Mouse (Mus musculus) hindbrain, embryonic 12.5 days (tissue): ENCODE measurements around the gene Abca7. TPM values are rescaled to one million over a fixed set of nuclear protein-coding genes. Genes with fewer than 3 reads are reported as not detected.
A peak's percentile ranks its signal among the peaks of the same experiment; 100 is the strongest.

ENCODE experiments used
- ATAC-seq: fragments of 200-750 bp; cut with Nextera tagmentation; 2 replicates; pipeline ENCODE4 v1.8.0; 2017; ENCODE audit warnings: moderate TSS enrichment; ENCODE audit not compliant: low FRiP score
- H3K27ac ChIP-seq: fragments of 300-500 bp; sonication (generic); 2 replicates; pipeline ENCODE4 v1.5.1; 2016; ENCODE audit warnings: mild to moderate bottlenecking
- H3K27me3 ChIP-seq: fragments of 300-500 bp; sonication (generic); 2 replicates; pipeline ENCODE4 v1.6.1; 2016; ENCODE audit warnings: mild to moderate bottlenecking
- H3K36me3 ChIP-seq: fragments of 300-500 bp; sonication (generic); 2 replicates; pipeline ENCODE4 v1.6.1; 2016; ENCODE audit warnings: mild to moderate bottlenecking
- H3K4me1 ChIP-seq: fragments of 300-500 bp; sonication (generic); 2 replicates; pipeline ENCODE4 v1.6.1; 2016
- H3K4me2 ChIP-seq: fragments of 300-500 bp; sonication (generic); replicated peaks from 2 replicates; pipeline ENCODE4 v1.6.1; 2016; ENCODE audit warnings: mild to moderate bottlenecking
- H3K4me3 ChIP-seq: fragments of 300-500 bp; sonication (generic); 2 replicates; pipeline ENCODE4 v1.5.1; 2016; ENCODE audit warnings: mild to moderate bottlenecking
- H3K9ac ChIP-seq: fragments of 300-500 bp; sonication (generic); 2 replicates; pipeline ENCODE4 v1.6.1; 2016; ENCODE audit warnings: mild to moderate bottlenecking, moderate library complexity
- H3K9me3 ChIP-seq: fragments of 300-500 bp; sonication (generic); replicated peaks from 2 replicates; pipeline ENCODE4 v1.6.1; 2016; ENCODE audit warnings: mild to moderate bottlenecking
- WGBS: fragments of 180-500 bp; shearing (Covaris S2); methylation state at CpG from one replicate; pipeline ENCODE4 v1.1.7; 2016; 5-methylcytosine and 5-hydroxymethylcytosine counted together
- polyA plus RNA-seq: library from polyadenylated mRNA; unstranded; fragments of >200 nt; fragmentation: Nextera tagmentation; extraction: Ambion mirVana; gene quantifications from 2 replicates; pipeline ENCODE4 v1.2.1, GENCODE M21; 2016

Abca7 gene
- polyA plus RNA-seq, 1 experiment from 2014 or later = 6.9 TPM

- peak overlapping the region; percentile 83 for H3K9ac ChIP-seq
- H3K27ac ChIP-seq = no peak overlapping the region
- H3K36me3 ChIP-seq = peaks cover 40% of the 10 kb centered on the region
- no peak for ATAC-seq
- no peaks in the 10 kb centered on the region for H3K9me3 ChIP-seq
- H3K4me1 ChIP-seq = peaks cover 13% of the 10 kb centered on the region
- H3K4me2 ChIP-seq = peak overlapping the region; percentile 68
- peak overlapping the region; percentile 93 for H3K4me3 ChIP-seq
- WGBS = 16% methylated on average over 10 of the region's 10 CpGs
- 0 out of 2 replicates have a peak, but pooled peaks cover 7% of the 10 kb centered on the region for H3K27me3 ChIP-seq
Observed at GRCm38 (mm10) chr10:79960671-79961294, 35.5 kb upstream of the Abca7 start.

GRCm38 (mm10) chr10:79964727-79965126 is 31.6 kb upstream of the Abca7 start:
- Histone ChIP-seq H3K4me1 (peaks cover 9% of the 10 kb centered on the region), H3K9ac (no peak overlapping the region), H3K27ac (no peak overlapping the region), H3K36me3 (peaks cover 67% of the 10 kb centered on the region), H3K9me3 (no peaks in the 10 kb centered on the region), H3K4me3 (no peak overlapping the region; the same call in 1 of the 2 replicates), H3K27me3 (peaks cover 14% of the 10 kb centered on the region), H3K4me2 (no peak overlapping the region)
- ATAC-seq = no peak
- WGBS = 94% methylated on average over 7 of the region's 7 CpGs

DNA sequence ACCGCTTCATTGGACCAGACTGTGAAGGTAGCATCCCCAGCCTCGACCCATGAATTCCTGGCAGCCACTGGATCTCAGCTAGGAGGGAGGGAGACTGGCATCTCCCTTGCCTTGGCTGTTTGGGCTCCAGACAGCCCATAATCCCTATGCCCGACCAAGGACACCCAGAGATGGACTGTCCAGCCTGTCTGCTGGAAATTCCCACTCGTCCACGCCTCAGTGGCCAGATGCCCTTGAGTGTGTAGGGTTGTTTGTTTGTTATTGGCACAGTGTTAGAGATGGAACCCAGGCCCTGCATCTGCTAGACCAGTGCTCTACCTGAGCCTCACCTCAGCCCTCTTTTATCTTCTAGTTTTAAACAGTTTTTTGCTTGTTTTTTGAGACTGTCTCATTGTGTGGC is 31.0 kb upstream of the Abca7 start:
- H3K27me3 ChIP-seq = peaks cover 20% of the 10 kb centered on the region
- H3K4me1 ChIP-seq = peaks cover 9% of the 10 kb centered on the region
- H3K36me3 ChIP-seq = peaks cover 67% of the 10 kb centered on the region
- no peak overlapping the region for H3K9ac ChIP-seq
- H3K4me3 ChIP-seq = no peak overlapping the region
- H3K4me2 ChIP-seq = no peak overlapping the region
- WGBS = 92% methylated on average over 5 of the region's 5 CpGs
- ATAC-seq = no peak
- H3K27ac ChIP-seq = no peak overlapping the region
- no peaks in the 10 kb centered on the region for H3K9me3 ChIP-seq

GRCm38 (mm10) chr10:79966886-79967400 is 29.4 kb upstream of the Abca7 start:
- Histone ChIP-seq H3K27ac (no peak overlapping the region), H3K4me1 (peaks cover 5% of the 10 kb centered on the region), H3K27me3 (peaks cover 36% of the 10 kb centered on the region), H3K9me3 (no peaks in the 10 kb centered on the region), H3K9ac (no peak overlapping the region), H3K4me2 (no peak overlapping the region), H3K4me3 (no peak overlapping the region), H3K36me3 (peaks cover 64% of the 10 kb centered on the region)
- 93% methylated on average over 5 of the region's 5 CpGs for WGBS
- no peak for ATAC-seq

DNA sequence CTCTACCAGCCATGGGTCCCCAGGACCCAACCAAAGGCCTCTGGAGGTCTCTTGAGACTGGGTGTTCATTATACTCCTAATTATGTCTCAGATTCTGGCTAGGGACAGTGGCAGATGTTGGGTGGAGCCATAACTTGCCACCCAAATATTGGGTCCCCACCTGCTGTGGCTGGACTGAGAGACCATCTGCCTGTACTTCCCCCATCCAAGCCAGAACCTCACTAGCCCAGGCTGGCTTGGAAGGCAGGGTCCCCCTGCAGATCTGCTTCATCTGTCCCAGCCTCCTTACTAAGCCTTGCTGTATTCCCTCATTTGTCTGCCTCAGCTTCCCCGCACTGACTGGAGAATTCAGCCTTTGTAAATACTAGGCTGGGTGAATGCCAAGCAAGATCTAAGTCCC is 28.1 kb upstream of the Abca7 start:
- Histone ChIP-seq H3K9me3 (no peaks in the 10 kb centered on the region), H3K4me2 (no peak overlapping the region), H3K27ac (no peak overlapping the region), H3K9ac (no peak overlapping the region), H3K4me3 (no peak overlapping the region), H3K36me3 (peaks cover 53% of the 10 kb centered on the region), H3K4me1 (peaks cover 5% of the 10 kb centered on the region), H3K27me3 (peaks cover 47% of the 10 kb centered on the region)
- WGBS = 95% methylated on average over 1 of the region's 1 CpGs
- no peak for ATAC-seq

DNA sequence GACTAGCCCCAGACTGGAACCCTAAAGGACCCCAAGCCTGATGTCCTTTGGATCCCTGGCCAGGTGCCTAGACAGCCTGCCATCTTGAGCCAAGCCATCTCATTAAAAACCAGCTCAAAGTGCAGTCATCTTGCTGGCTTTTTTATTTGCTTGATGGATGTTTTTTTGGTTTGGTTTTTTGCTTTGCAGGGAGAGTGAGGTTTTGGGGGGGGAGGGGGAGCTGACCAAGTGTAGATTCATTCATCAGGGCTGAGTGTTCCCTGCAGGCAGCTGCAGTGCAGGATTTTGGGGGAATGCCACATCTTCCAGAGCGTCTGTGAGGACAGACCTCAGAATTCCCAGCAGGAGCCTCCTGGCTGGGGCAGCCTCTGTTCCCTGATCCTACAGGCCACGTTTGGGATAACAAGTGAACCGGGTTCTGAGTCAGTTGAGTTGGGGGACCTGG is 27.1 kb upstream of the Abca7 start:
- H3K36me3 ChIP-seq = peaks cover 46% of the 10 kb centered on the region
- H3K4me3 ChIP-seq = no peak overlapping the region
- ATAC-seq = no peak
- WGBS = 10% methylated on average over 3 of the region's 3 CpGs
- no peak overlapping the region for H3K27ac ChIP-seq
- H3K4me1 ChIP-seq = peaks cover 5% of the 10 kb centered on the region
- H3K9me3 ChIP-seq = no peaks in the 10 kb centered on the region
- H3K9ac ChIP-seq = no peak overlapping the region
- H3K27me3 ChIP-seq = peaks cover 50% of the 10 kb centered on the region
- no peak overlapping the region for H3K4me2 ChIP-seq

DNA sequence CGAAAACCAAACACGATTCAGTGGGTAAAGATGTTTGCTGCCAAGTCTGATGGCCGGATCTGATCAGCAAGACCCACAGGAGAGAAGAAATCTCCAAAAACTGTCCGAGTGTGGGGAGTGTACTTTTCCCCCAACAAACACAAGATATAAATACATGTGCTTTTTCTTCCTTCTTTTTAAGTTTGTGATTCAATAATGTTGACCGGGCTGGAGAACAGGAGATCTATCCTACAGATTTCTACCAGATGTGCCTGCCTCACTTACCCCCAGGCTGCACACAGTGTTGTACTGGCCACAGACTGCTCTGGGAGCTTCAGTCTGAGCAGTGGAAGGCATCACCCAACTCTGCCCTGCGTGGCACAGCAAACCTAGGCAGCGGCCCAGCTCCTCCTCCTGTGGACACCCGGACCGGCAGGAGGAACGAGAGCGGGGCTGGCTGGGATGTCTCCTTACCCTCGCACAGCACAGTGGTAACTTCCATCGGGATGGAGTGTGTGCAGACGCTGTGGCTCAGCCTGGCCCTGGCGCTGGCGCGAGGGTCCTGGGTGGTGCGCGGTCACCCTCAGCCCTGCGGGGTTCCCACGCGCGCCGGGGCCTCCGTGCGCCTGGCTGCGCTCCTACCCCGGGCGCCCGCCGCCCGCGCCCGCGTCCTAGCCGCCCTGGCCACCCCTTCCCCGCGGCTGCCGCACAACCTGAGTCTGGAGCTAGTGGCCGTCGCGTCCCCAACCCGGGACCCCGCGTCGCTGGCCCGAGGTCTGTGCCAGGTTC is 25.7 kb upstream of the Abca7 start, which contains the start of gene Grin3b:
Gene Grin3b, plus strand, starts transcription at position 301 of the 768 bp plus-strand sequence.
- H3K27ac ChIP-seq = no peak within 1 kb of the TSS
- peak within 1 kb of the TSS; percentile 62 for H3K4me2 ChIP-seq
- peaks cover 42% of the 10 kb centered on the region for H3K36me3 ChIP-seq
- no peaks in the 10 kb centered on the region for H3K9me3 ChIP-seq
- peak within 1 kb of the TSS; percentile 32 for H3K9ac ChIP-seq
- WGBS = 9% methylated on average over 44 of the region's 47 CpGs
- H3K4me1 ChIP-seq = peaks cover 5% of the 10 kb centered on the region
- peak within 1 kb of the TSS; percentile 36 for H3K4me3 ChIP-seq
- H3K27me3 ChIP-seq = peaks cover 52% of the 10 kb centered on the region
- no peak for ATAC-seq

GRCm38 (mm10) chr10:79971183-79971497 is 25.2 kb upstream of the Abca7 start:
- WGBS = 6% methylated on average over 21 of the region's 21 CpGs
- Histone ChIP-seq H3K4me1 (peaks cover 5% of the 10 kb centered on the region), H3K4me2 (peak overlapping the region; percentile 62), H3K9me3 (no peaks in the 10 kb centered on the region), H3K27ac (no peak overlapping the region), H3K4me3 (peak overlapping the region; percentile 36), H3K27me3 (peaks cover 52% of the 10 kb centered on the region), H3K9ac (peak overlapping the region; percentile 32; the same call in 1 of the 2 replicates), H3K36me3 (peaks cover 42% of the 10 kb centered on the region)
- no peak for ATAC-seq

DNA sequence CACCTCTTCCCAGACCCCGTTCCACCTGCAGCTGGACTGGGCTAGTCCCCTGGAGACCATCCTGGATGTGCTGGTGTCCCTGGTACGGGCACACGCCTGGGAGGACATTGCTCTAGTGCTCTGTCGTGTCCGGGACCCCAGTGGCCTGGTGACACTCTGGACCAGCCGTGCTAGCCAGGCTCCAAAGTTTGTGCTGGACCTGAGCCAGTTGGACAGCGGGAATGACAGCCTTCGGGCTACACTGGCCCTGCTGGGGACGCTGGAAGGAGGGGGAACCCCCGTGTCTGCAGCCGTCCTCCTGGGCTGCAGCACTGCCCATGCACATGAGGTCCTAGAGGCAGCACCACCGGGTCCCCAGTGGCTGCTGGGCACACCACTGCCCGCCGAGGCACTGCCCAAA is 23.5 kb upstream of the Abca7 start:
- Histone ChIP-seq H3K9me3 (no peaks in the 10 kb centered on the region), H3K27me3 (peaks cover 52% of the 10 kb centered on the region), H3K4me3 (no peak overlapping the region), H3K4me2 (no peak overlapping the region), H3K4me1 (peaks cover 5% of the 10 kb centered on the region), H3K27ac (no peak overlapping the region), H3K36me3 (peaks cover 42% of the 10 kb centered on the region), H3K9ac (no peak overlapping the region)
- 63% methylated on average over 14 of the region's 14 CpGs for WGBS
- ATAC-seq = no peak

- Histone ChIP-seq H3K9me3 (no peaks in the 10 kb centered on the region), H3K36me3 (peaks cover 48% of the 10 kb centered on the region), H3K9ac (no peak overlapping the region), H3K27me3 (peaks cover 44% of the 10 kb centered on the region), H3K27ac (no peak overlapping the region), H3K4me3 (no peak overlapping the region), H3K4me1 (peaks cover 5% of the 10 kb centered on the region), H3K4me2 (no peak overlapping the region)
- no peak for ATAC-seq
- WGBS = 90% methylated on average over 21 of the region's 21 CpGs
Observed at GRCm38 (mm10) chr10:79974087-79974486, 22.2 kb upstream of the Abca7 start.

DNA sequence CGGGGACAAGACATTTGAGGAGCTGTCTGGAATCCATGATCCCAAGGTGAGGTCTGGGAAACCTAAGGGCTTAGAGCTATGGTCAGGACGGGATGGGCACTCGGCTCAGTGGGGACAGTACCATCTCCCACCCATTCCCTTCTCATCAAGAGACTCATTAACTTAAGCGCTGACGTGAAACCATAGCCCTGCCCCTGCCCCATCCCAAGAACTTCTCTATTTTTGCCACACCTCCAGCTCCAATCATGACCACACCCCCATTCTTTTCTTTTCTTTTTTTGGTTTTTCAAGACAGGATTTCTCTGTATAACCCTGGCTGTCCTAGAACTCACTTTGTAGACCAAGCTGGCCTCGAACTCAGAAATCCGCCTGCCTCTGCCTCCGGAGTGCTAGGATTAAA is 21.6 kb upstream of the Abca7 start:
- Histone ChIP-seq H3K4me2 (no peak overlapping the region), H3K4me1 (peaks cover 5% of the 10 kb centered on the region), H3K9ac (no peak overlapping the region), H3K9me3 (no peaks in the 10 kb centered on the region), H3K36me3 (peaks cover 52% of the 10 kb centered on the region), H3K4me3 (no peak overlapping the region), H3K27ac (no peak overlapping the region), H3K27me3 (peaks cover 39% of the 10 kb centered on the region)
- WGBS = 90% methylated on average over 8 of the region's 8 CpGs
- no peak for ATAC-seq

GRCm38 (mm10) chr10:79976071-79976721 is 20.1 kb upstream of the Abca7 start:
- H3K27me3 ChIP-seq = peaks cover 23% of the 10 kb centered on the region
- no peak overlapping the region for H3K9ac ChIP-seq
- ATAC-seq = no peak
- no peak overlapping the region for H3K4me3 ChIP-seq
- H3K9me3 ChIP-seq = no peaks in the 10 kb centered on the region
- no peak overlapping the region for H3K27ac ChIP-seq
- peaks cover 55% of the 10 kb centered on the region for H3K36me3 ChIP-seq
- H3K4me1 ChIP-seq = peaks cover under 1% of the 10 kb centered on the region
- 90% methylated on average over 25 of the region's 28 CpGs for WGBS
- H3K4me2 ChIP-seq = no peak overlapping the region
